Mouse (Mus musculus): Measurements from ENCODE around the gene Dazap1. TPM values are rescaled to one million over a fixed set of nuclear protein-coding genes. Genes with fewer than 3 reads are reported as not detected.

Dazap1 gene
- polyA plus RNA-seq, 1 experiment from 2014 or later = 43.7 TPM

- Histone ChIP-seq H3K4me3 (ENCODE audit: low read depth, low read length) (no peak overlapping the region), H3K27ac (ENCODE audit: low read length) (no peak overlapping the region), H3K4me1 (ENCODE audit: control insufficient read depth, insufficient read depth, low read length) (peaks cover 45% of the 10 kb centered on the region), H3K9ac (ENCODE audit: low read depth, low read length) (no peak overlapping the region), H3K9me3 (replicated peaks; ENCODE audit: control insufficient read depth, low read length, poor library complexity, severe bottlenecking) (no peaks in the 10 kb centered on the region), H3K4me2 (ENCODE audit: low read length) (no peak overlapping the region), H3K36me3 (ENCODE audit: control insufficient read depth, insufficient read depth, low read length) (0 out of 2 replicates have a peak, but pooled peaks cover 4% of the 10 kb centered on the region), H3K27me3 (ENCODE audit: control insufficient read depth, insufficient read depth, low read depth, low read length) (no peaks in the 10 kb centered on the region)
- no peak for ATAC-seq
- 91% methylated on average over 10 of the region's 10 CpGs for WGBS
These were observed 1.6 kb downstream of the Dazap1 start for GRCm38 (mm10) chr10:80262776-80263365.

GRCm38 (mm10) chr10:80264341-80265148 lies 3.3 kb downstream of the Dazap1 start:
- H3K27me3 ChIP-seq (ENCODE audit: control insufficient read depth, insufficient read depth, low read depth, low read length) = no peaks in the 10 kb centered on the region
- peak overlapping the region; percentile 94 for H3K4me3 ChIP-seq (ENCODE audit: low read depth, low read length)
- peak overlapping the region; percentile 87 for H3K4me2 ChIP-seq (ENCODE audit: low read length)
- H3K9me3 ChIP-seq (replicated peaks; ENCODE audit: control insufficient read depth, low read length, poor library complexity, severe bottlenecking) = no peaks in the 10 kb centered on the region
- 2% methylated on average over 78 of the region's 81 CpGs for WGBS
- no peaks in the 10 kb centered on the region for H3K36me3 ChIP-seq (ENCODE audit: control insufficient read depth, insufficient read depth, low read length)
- peak overlapping the region; percentile 86 for H3K27ac ChIP-seq (ENCODE audit: low read length)
- peaks cover 57% of the 10 kb centered on the region for H3K4me1 ChIP-seq (ENCODE audit: control insufficient read depth, insufficient read depth, low read length)
- peak; percentile 75 for ATAC-seq
- peak overlapping the region; percentile 98 for H3K9ac ChIP-seq (ENCODE audit: low read depth, low read length)

GRCm38 (mm10) chr10:80265149-80265486 lies 3.8 kb downstream of the Dazap1 start:
- Histone ChIP-seq H3K4me3 (ENCODE audit: low read depth, low read length) (peak overlapping the region; percentile 94), H3K9me3 (replicated peaks; ENCODE audit: control insufficient read depth, low read length, poor library complexity, severe bottlenecking) (no peaks in the 10 kb centered on the region), H3K4me1 (ENCODE audit: control insufficient read depth, insufficient read depth, low read length) (peaks cover 55% of the 10 kb centered on the region), H3K9ac (ENCODE audit: low read depth, low read length) (peak overlapping the region; percentile 98), H3K27ac (ENCODE audit: low read length) (peak overlapping the region; percentile 77), H3K36me3 (ENCODE audit: control insufficient read depth, insufficient read depth, low read length) (no peaks in the 10 kb centered on the region), H3K4me2 (ENCODE audit: low read length) (peak overlapping the region; percentile 87), H3K27me3 (ENCODE audit: control insufficient read depth, insufficient read depth, low read depth, low read length) (no peaks in the 10 kb centered on the region)
- ATAC-seq = no peak; the same call in 1 of the 2 replicates
- 0% methylated on average over 18 of the region's 18 CpGs for WGBS

DNA sequence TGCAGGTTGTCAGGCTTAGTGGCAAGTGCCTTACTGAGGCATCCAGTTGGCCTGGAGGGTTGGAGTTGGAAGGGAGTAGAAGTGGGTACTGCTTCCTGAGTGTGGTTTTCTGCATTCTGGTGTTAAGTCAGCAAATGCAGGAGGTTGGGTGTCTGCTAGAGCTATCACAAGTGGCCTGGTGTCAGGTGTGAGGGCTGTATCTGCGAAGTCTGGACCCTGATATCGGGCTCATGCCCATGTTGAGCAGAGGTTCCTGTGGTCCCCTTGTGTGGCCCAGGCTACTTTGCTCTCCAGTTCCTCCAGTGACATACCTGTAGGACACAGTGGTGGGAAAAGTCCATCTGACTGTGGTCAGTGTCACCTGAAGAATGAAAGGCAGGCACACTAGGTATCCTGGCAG lies 8.8 kb downstream of the Dazap1 start:
- H3K4me2 ChIP-seq (ENCODE audit: low read length) = no peak overlapping the region
- H3K27ac ChIP-seq (ENCODE audit: low read length) = no peak overlapping the region
- H3K36me3 ChIP-seq (ENCODE audit: control insufficient read depth, insufficient read depth, low read length) = peaks cover 5% of the 10 kb centered on the region; the same call in 1 of the 2 replicates
- H3K4me1 ChIP-seq (ENCODE audit: control insufficient read depth, insufficient read depth, low read length) = peaks cover 49% of the 10 kb centered on the region
- H3K27me3 ChIP-seq (ENCODE audit: control insufficient read depth, insufficient read depth, low read depth, low read length) = no peaks in the 10 kb centered on the region
- ATAC-seq = no peak
- 98% methylated on average over 2 of the region's 2 CpGs for WGBS
- no peaks in the 10 kb centered on the region for H3K9me3 ChIP-seq (replicated peaks; ENCODE audit: control insufficient read depth, low read length, poor library complexity, severe bottlenecking)
- no peak overlapping the region for H3K4me3 ChIP-seq (ENCODE audit: low read depth, low read length)
- H3K9ac ChIP-seq (ENCODE audit: low read depth, low read length) = no peak overlapping the region

GRCm38 (mm10) chr10:80270734-80271181 lies 9.5 kb downstream of the Dazap1 start:
- no peak overlapping the region for H3K27ac ChIP-seq (ENCODE audit: low read length)
- H3K4me1 ChIP-seq (ENCODE audit: control insufficient read depth, insufficient read depth, low read length) = peaks cover 46% of the 10 kb centered on the region
- 69% methylated on average over 6 of the region's 6 CpGs for WGBS

DNA sequence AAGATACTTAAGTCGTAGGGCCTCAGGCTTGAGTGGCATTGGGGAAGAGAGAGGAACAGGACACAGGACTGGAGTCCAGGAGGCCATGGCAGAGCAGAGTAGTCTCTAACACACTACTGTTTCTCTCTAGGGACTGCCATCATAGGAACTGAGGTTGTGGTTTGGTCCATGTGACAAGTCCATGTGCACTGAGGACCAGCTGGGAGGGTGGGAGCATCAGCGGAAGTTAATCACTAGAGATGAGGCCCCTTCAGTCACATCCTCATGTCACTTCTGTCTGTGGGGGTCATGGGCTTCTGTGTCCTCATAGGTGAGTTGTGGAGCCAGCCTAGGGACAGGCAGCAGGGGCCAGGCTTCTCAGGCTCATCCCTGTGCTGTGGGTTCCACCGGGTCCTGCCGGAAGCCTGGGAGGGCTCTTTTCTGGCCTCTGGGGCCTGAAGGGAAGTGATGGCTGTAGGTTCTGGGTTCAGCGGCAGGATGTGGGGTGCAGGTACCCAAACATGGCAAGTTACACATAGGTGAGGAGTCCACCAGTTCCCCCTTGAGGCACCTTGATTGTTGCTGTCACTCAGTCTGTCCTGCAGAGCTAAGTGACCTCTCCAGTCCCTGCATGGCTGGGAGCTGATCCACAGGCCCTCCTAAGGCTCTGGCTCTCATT lies 10.0 kb downstream of the Dazap1 start:
- Histone ChIP-seq H3K4me1 (ENCODE audit: control insufficient read depth, insufficient read depth, low read length) (peaks cover 40% of the 10 kb centered on the region), H3K4me3 (ENCODE audit: low read depth, low read length) (no peak overlapping the region), H3K27me3 (ENCODE audit: control insufficient read depth, insufficient read depth, low read depth, low read length) (no peaks in the 10 kb centered on the region), H3K9me3 (replicated peaks; ENCODE audit: control insufficient read depth, low read length, poor library complexity, severe bottlenecking) (no peaks in the 10 kb centered on the region), H3K9ac (ENCODE audit: low read depth, low read length) (0 out of 2 replicates have a peak overlapping the region, but pooled peaks have one; percentile 4), H3K27ac (ENCODE audit: low read length) (no peak overlapping the region), H3K36me3 (ENCODE audit: control insufficient read depth, insufficient read depth, low read length) (peaks cover 5% of the 10 kb centered on the region; the same call in 1 of the 2 replicates), H3K4me2 (ENCODE audit: low read length) (no peak overlapping the region)
- ATAC-seq = no peak
- WGBS = 85% methylated on average over 5 of the region's 5 CpGs

More at GRCm38 (mm10) chr10:80270734-80271181, 9.5 kb downstream of the Dazap1 start:
- H3K4me2 ChIP-seq (ENCODE audit: low read length) = no peak overlapping the region
- H3K36me3 ChIP-seq (ENCODE audit: control insufficient read depth, insufficient read depth, low read length) = peaks cover 5% of the 10 kb centered on the region; the same call in 1 of the 2 replicates
- H3K27me3 ChIP-seq (ENCODE audit: control insufficient read depth, insufficient read depth, low read depth, low read length) = no peaks in the 10 kb centered on the region
- H3K9ac ChIP-seq (ENCODE audit: low read depth, low read length) = peak overlapping the region; percentile 25; the same call in 1 of the 2 replicates
- no peak for ATAC-seq
- H3K9me3 ChIP-seq (replicated peaks; ENCODE audit: control insufficient read depth, low read length, poor library complexity, severe bottlenecking) = no peaks in the 10 kb centered on the region
- no peak overlapping the region for H3K4me3 ChIP-seq (ENCODE audit: low read depth, low read length)

DNA sequence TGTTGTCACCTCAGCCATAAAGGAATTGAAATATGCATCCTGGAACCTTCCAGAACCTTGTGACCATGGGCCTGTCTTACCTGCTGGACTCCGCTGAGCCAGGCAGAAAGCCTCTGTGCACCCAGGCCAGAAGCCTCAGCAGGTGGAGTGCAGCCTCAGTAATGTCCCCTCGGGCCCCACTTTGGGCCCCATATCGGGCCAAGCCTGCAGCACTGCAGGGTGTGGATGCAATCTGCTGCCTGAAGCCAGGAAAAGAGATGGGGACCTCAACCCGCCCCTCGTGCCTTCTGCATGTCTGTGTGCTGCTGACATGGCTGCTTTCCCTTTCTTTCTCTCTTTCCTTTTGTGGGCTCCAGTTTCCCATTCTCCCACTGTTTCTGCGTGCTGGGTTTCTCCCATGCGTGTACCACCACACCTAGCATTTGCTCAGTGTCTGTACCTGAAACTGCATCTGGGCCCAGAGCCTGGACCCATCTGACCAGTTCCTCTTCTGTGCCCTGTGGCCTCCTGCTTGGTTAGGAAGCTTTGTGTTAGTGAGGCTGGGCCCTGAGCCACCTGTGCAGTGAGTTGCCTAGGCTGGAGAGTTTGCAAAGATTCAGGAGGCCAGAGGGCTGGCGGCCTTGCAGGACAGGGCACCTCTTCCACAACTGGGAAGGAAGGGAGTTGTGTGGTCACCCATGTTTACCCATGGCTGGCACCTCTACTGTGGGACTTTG lies 10.7 kb downstream of the Dazap1 start:
- peaks cover 33% of the 10 kb centered on the region for H3K4me1 ChIP-seq (ENCODE audit: control insufficient read depth, insufficient read depth, low read length)
- H3K9ac ChIP-seq (ENCODE audit: low read depth, low read length) = no peak overlapping the region
- 88% methylated on average over 8 of the region's 8 CpGs for WGBS
- no peaks in the 10 kb centered on the region for H3K9me3 ChIP-seq (replicated peaks; ENCODE audit: control insufficient read depth, low read length, poor library complexity, severe bottlenecking)
- H3K36me3 ChIP-seq (ENCODE audit: control insufficient read depth, insufficient read depth, low read length) = peaks cover 7% of the 10 kb centered on the region
- no peak overlapping the region for H3K27ac ChIP-seq (ENCODE audit: low read length)
- no peaks in the 10 kb centered on the region for H3K27me3 ChIP-seq (ENCODE audit: control insufficient read depth, insufficient read depth, low read depth, low read length)
- ATAC-seq = no peak
- H3K4me2 ChIP-seq (ENCODE audit: low read length) = no peak overlapping the region
- no peak overlapping the region for H3K4me3 ChIP-seq (ENCODE audit: low read depth, low read length)

- Histone ChIP-seq H3K36me3 (ENCODE audit: control insufficient read depth, insufficient read depth, low read length) (peaks cover 25% of the 10 kb centered on the region), H3K9ac (ENCODE audit: low read depth, low read length) (no peak overlapping the region), H3K4me3 (ENCODE audit: low read depth, low read length) (no peak overlapping the region), H3K4me2 (ENCODE audit: low read length) (no peak overlapping the region), H3K9me3 (replicated peaks; ENCODE audit: control insufficient read depth, low read length, poor library complexity, severe bottlenecking) (no peaks in the 10 kb centered on the region), H3K27ac (ENCODE audit: low read length) (no peak overlapping the region), H3K27me3 (ENCODE audit: control insufficient read depth, insufficient read depth, low read depth, low read length) (no peaks in the 10 kb centered on the region), H3K4me1 (ENCODE audit: control insufficient read depth, insufficient read depth, low read length) (peaks cover 17% of the 10 kb centered on the region)
- WGBS = 95% methylated on average over 3 of the region's 3 CpGs
- ATAC-seq = no peak
These were observed 12.6 kb downstream of the Dazap1 start for GRCm38 (mm10) chr10:80273847-80274246.

Measured in midbrain, embryonic 16.5 days (tissue).